Mouse (Mus musculus): Measurements from ENCODE around the gene Gadd45gip1. TPM values are rescaled to one million over a fixed set of nuclear protein-coding genes. Genes with fewer than 3 reads are reported as not detected.

Gadd45gip1 gene
- 43.0 and 44.8 TPM in 2 replicates for polyA plus RNA-seq (2016; fragmentation: Nextera tagmentation; extraction: Ambion mirVana)

GRCm38 (mm10) chr8:84831490-84831889 lies at the start of gene Gadd45gip1:
Gadd45gip1 (plus strand) TSS chr8:84831522.
- peak within 1 kb of the TSS; percentile 58 for H3K4me2 ChIP-seq
- no peaks in the 10 kb centered on the region for H3K27me3 ChIP-seq
- peaks cover 30% of the 10 kb centered on the region for H3K36me3 ChIP-seq (replicated peaks)
- H3K4me1 ChIP-seq, result peaks cover 30% of the 10 kb centered on the region
- 83% methylated on average over 11 of the region's 11 CpGs for WGBS
- peak within 1 kb of the TSS; percentile 97 for H3K9ac ChIP-seq
- peak within 1 kb of the TSS; percentile 93 for H3K4me3 ChIP-seq (replicated peaks)
- H3K27ac ChIP-seq, result peak within 1 kb of the TSS; percentile 97
- no peaks in the 10 kb centered on the region for H3K9me3 ChIP-seq
- no peak for ATAC-seq (ENCODE audit: low FRiP score)

- H3K27ac ChIP-seq, result no peak overlapping the region
- ATAC-seq (ENCODE audit: low FRiP score), result no peak
- WGBS, result 3% methylated on average over 5 of the region's 5 CpGs
- H3K9me3 ChIP-seq, result no peaks in the 10 kb centered on the region
- peaks cover 53% of the 10 kb centered on the region for H3K4me1 ChIP-seq
- H3K27me3 ChIP-seq, result peaks cover 100% of the 10 kb centered on the region
- H3K36me3 ChIP-seq (replicated peaks), result no peaks in the 10 kb centered on the region
- no peak overlapping the region for H3K9ac ChIP-seq
- no peak overlapping the region for H3K4me2 ChIP-seq
- H3K4me3 ChIP-seq (replicated peaks), result no peak overlapping the region
Measured at GRCm38 (mm10) chr8:84781686-84782505, 49.4 kb upstream of the Gadd45gip1 start.

- peaks cover 57% of the 10 kb centered on the region for H3K4me1 ChIP-seq
- no peak overlapping the region for H3K4me2 ChIP-seq
- 7% methylated on average over 10 of the region's 10 CpGs for WGBS
Measured at GRCm38 (mm10) chr8:84782680-84783079, 48.6 kb upstream of the Gadd45gip1 start.

GRCm38 (mm10) chr8:84783198-84783918 lies 48.0 kb upstream of the Gadd45gip1 start:
- H3K36me3 ChIP-seq (replicated peaks), result no peaks in the 10 kb centered on the region
- H3K27me3 ChIP-seq, result peaks cover 100% of the 10 kb centered on the region
- H3K4me3 ChIP-seq (replicated peaks), result no peak overlapping the region
- 5% methylated on average over 11 of the region's 11 CpGs for WGBS
- no peak overlapping the region for H3K4me2 ChIP-seq
- H3K27ac ChIP-seq, result no peak overlapping the region
- H3K9ac ChIP-seq, result no peak overlapping the region
- no peaks in the 10 kb centered on the region for H3K9me3 ChIP-seq
- H3K4me1 ChIP-seq, result peaks cover 54% of the 10 kb centered on the region
- no peak for ATAC-seq (ENCODE audit: low FRiP score)

More at GRCm38 (mm10) chr8:84782680-84783079, 48.6 kb upstream of the Gadd45gip1 start:
- Histone ChIP-seq H3K27me3 (peaks cover 100% of the 10 kb centered on the region), H3K4me3 (replicated peaks) (no peak overlapping the region), H3K9me3 (no peaks in the 10 kb centered on the region), H3K36me3 (replicated peaks) (no peaks in the 10 kb centered on the region), H3K9ac (no peak overlapping the region), H3K27ac (no peak overlapping the region)
- ATAC-seq (ENCODE audit: low FRiP score), result no peak

- ATAC-seq (ENCODE audit: low FRiP score), result no peak
- Histone ChIP-seq H3K9ac (peak overlapping the region; percentile 33; the same call in 1 of the 2 replicates), H3K27ac (no peak overlapping the region), H3K4me1 (peaks cover 50% of the 10 kb centered on the region), H3K27me3 (peaks cover 100% of the 10 kb centered on the region), H3K9me3 (no peaks in the 10 kb centered on the region), H3K4me3 (replicated peaks) (peak overlapping the region; percentile 6; the same call in 1 of the 2 replicates), H3K4me2 (peak overlapping the region; percentile 26), H3K36me3 (replicated peaks) (no peaks in the 10 kb centered on the region)
- 1% methylated on average over 33 of the region's 33 CpGs for WGBS
Measured at GRCm38 (mm10) chr8:84783919-84784581, 47.3 kb upstream of the Gadd45gip1 start.

GRCm38 (mm10) chr8:84784681-84785505 lies 46.4 kb upstream of the Gadd45gip1 start:
- peak overlapping the region; percentile 26 for H3K4me2 ChIP-seq
- peaks cover 50% of the 10 kb centered on the region for H3K4me1 ChIP-seq
- 1% methylated on average over 48 of the region's 48 CpGs for WGBS
- peak overlapping the region; percentile 6 for H3K4me3 ChIP-seq (replicated peaks)
- ATAC-seq (ENCODE audit: low FRiP score), result no peak
- H3K9ac ChIP-seq, result peak overlapping the region; percentile 33; the same call in 1 of the 2 replicates
- H3K9me3 ChIP-seq, result no peaks in the 10 kb centered on the region
- H3K36me3 ChIP-seq (replicated peaks), result no peaks in the 10 kb centered on the region
- H3K27me3 ChIP-seq, result peaks cover 100% of the 10 kb centered on the region
- H3K27ac ChIP-seq, result no peak overlapping the region

GRCm38 (mm10) chr8:84785506-84785755 lies 45.9 kb upstream of the Gadd45gip1 start:
- peak overlapping the region; percentile 29; the same call in 1 of the 2 replicates for H3K9ac ChIP-seq
- 1% methylated on average over 11 of the region's 11 CpGs for WGBS
- no peak for ATAC-seq (ENCODE audit: low FRiP score)
- no peak overlapping the region for H3K27ac ChIP-seq
- no peaks in the 10 kb centered on the region for H3K36me3 ChIP-seq (replicated peaks)
- H3K4me2 ChIP-seq, result peak overlapping the region; percentile 26; the same call in 1 of the 2 replicates
- peaks cover 53% of the 10 kb centered on the region for H3K4me1 ChIP-seq
- H3K4me3 ChIP-seq (replicated peaks), result no peak overlapping the region; the same call in 1 of the 2 replicates
- no peaks in the 10 kb centered on the region for H3K9me3 ChIP-seq
- peaks cover 100% of the 10 kb centered on the region for H3K27me3 ChIP-seq

GRCm38 (mm10) chr8:84785756-84786677 lies 45.3 kb upstream of the Gadd45gip1 start:
- ATAC-seq (ENCODE audit: low FRiP score), result no peak
- WGBS, result 3% methylated on average over 38 of the region's 38 CpGs
- H3K27ac ChIP-seq, result peak overlapping the region; percentile 8; the same call in 1 of the 2 replicates
- no peaks in the 10 kb centered on the region for H3K36me3 ChIP-seq (replicated peaks)
- H3K4me1 ChIP-seq, result peaks cover 56% of the 10 kb centered on the region
- peak overlapping the region; percentile 15 for H3K4me3 ChIP-seq (replicated peaks)
- peak overlapping the region; percentile 29 for H3K9ac ChIP-seq
- no peaks in the 10 kb centered on the region for H3K9me3 ChIP-seq
- H3K27me3 ChIP-seq, result peaks cover 100% of the 10 kb centered on the region
- peak overlapping the region; percentile 31 for H3K4me2 ChIP-seq

GRCm38 (mm10) chr8:84786801-84787467 lies 44.4 kb upstream of the Gadd45gip1 start:
- Histone ChIP-seq H3K27me3 (peaks cover 100% of the 10 kb centered on the region), H3K27ac (no peak overlapping the region), H3K4me1 (peaks cover 50% of the 10 kb centered on the region), H3K4me3 (replicated peaks) (no peak overlapping the region), H3K36me3 (replicated peaks) (no peaks in the 10 kb centered on the region), H3K4me2 (no peak overlapping the region), H3K9me3 (no peaks in the 10 kb centered on the region), H3K9ac (no peak overlapping the region)
- 3% methylated on average over 11 of the region's 11 CpGs for WGBS
- ATAC-seq (ENCODE audit: low FRiP score), result no peak

GRCm38 (mm10) chr8:84787523-84788302 lies 43.6 kb upstream of the Gadd45gip1 start:
- H3K9me3 ChIP-seq, result no peaks in the 10 kb centered on the region
- 4% methylated on average over 12 of the region's 14 CpGs for WGBS
- H3K9ac ChIP-seq, result no peak overlapping the region
- no peak for ATAC-seq (ENCODE audit: low FRiP score)
- no peaks in the 10 kb centered on the region for H3K36me3 ChIP-seq (replicated peaks)
- no peak overlapping the region for H3K4me2 ChIP-seq
- peaks cover 100% of the 10 kb centered on the region for H3K27me3 ChIP-seq
- H3K27ac ChIP-seq, result no peak overlapping the region
- H3K4me3 ChIP-seq (replicated peaks), result no peak overlapping the region
- peaks cover 48% of the 10 kb centered on the region for H3K4me1 ChIP-seq
